Mouse (Mus musculus) spleen, postnatal 10 days (tissue): ENCODE measurements around the gene Eml1.

Experiments used
- DNase-seq, 2 experiments: peaks; one replicate each; pipeline ENCODE4 v3.0.0; 2021 to 2022; ENCODE audit warnings: low spot score in 2 of 2

The Eml1 gene

DNA sequence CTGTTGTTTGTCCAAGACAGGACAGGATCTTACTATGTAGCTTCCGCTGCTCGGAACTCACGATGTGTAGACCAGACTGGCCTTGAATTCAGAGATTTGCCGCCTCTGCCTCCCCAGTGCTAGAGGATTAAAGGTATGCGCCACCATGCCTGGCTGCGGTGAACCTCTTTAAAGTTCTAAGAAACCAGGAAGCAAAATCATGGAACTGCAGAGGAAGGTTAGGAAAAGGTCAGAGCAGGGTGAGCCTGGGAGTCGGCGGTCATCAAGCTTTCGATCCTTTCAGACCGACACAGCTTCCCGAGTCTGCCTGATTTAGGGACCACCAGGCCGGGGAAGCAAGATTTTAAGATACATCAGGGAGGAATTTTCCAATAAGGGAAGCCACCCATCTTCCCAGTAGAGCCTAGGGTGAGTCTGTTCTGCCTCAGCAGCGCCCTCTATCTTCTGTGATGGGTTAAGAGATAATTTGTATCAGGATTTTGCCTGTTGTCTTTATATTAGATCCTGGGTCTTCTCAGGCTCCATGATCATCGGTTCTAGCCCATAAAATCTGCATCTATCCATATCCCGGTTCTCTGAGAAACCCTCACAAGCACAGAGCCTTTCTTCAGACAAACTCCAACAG is 176.6 kb downstream of the Eml1 start:
- no peak for DNase-seq

DNA sequence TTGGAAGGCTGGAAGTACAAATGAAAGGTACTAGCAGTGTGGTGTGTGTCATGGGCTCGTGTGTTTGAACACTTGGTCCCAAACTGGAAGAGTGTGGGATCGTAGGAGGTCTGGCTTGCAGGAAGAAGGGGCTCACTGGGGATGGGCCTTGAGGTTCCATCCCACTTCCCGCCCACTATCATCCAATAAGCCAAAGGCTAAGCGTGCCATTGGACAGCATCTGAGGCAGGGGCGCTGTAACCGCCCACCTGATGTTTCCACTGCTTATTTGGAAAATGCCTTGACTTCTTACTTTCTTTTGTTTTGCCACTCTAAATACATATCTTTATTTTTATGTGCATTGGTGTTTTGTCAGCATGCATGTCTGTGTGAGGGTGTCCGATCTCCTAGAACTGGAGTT is 181.0 kb downstream of the Eml1 start:
- DNase-seq = no peak

DNA sequence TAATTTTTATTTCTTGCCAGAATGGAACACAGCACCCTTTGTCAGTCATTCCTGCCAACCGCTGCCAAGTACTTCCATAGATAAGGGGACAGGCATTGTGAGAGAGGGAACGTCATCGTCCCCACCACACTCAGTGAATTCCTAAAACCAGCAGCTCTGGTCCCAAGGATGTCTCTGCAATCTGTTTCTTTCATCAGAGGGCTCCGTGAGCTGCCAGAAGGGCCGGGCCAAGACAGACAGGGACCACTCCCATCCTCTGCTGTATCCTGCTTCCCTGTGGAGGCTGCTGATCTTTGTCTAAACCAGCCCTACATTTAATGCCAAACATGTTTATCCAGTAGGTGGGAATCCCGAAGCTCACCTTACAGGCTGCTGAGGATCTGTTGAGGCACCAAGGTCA is 182.3 kb downstream of the Eml1 start:
- DNase-seq = no peak

DNA sequence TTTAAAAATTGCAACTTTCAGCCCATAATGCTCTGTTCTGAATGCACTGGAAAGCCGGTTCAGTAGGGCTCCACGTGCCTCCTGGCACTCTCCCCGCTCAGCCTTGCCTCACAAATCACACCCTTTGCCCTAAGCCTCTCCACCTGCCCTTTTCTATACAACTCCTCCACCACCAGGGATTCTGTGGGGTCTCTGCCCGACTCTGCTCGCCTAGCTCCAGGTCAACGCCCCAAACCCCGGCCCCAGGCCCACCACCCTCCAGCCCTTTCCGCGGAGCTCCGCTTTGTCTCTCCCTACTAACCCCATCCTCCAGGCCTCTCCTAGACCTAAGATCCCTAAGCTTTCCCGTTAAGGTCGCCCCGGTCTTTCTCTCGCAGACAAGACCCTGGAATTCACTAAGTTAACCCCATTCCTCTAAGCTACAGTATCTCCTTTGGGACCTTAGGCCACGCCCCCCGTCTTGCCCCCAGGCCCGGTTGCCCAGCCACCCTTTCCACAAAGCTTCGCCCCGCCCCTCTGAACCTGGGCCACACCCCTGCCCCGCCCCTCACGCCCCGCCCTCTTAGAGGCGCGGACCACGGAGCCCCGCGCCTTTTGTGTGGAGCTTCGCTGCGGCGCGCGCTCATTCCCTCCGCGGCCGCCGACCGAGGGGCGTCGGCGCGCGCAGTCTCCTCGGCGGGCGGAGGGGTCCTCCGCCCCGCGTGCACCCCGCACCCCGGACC is 183.5 kb downstream of the Eml1 start, which contains the start of gene Evl:
Gene Evl, plus strand, starts transcription at position 601 of the 722 bp plus-strand sequence.
- peak; percentile 29 to 76 for DNase-seq

DNA sequence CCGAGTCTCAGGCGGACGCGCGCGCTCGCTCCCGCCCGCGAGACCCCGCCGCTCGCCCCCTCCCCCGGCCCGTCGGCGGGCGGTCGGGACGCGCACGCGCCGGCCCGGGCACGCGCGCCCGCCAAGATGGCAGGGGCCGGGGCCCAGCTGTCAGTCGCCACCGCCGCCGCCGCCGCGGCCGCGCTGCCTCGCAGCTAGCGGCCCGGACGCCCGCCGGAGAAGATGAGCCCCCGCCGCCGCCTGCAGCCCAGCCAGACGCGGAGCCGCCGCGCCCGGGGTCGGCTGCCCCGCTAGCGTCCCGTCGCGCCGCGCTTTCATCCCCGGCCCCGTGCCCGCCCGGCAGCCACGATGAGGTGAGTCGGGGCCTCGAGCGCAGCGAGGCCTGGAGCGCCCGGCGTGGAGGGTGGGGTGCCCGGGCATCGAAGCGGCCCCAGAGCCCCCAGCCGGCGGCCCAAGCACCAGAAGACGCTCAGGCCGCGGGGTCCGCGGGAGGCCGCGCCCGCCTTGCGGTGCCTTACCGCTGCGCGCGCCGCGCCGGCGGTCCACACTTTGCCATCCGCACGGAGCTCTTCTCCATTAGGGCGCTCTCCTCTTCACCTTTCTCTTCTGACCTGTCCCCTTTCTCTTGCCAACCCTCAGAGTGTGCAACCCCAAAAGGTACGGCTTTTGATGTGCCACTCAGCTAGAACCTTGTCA is 184.3 kb downstream of the Eml1 start:
- DNase-seq = peak; percentile 20 to 24

DNA sequence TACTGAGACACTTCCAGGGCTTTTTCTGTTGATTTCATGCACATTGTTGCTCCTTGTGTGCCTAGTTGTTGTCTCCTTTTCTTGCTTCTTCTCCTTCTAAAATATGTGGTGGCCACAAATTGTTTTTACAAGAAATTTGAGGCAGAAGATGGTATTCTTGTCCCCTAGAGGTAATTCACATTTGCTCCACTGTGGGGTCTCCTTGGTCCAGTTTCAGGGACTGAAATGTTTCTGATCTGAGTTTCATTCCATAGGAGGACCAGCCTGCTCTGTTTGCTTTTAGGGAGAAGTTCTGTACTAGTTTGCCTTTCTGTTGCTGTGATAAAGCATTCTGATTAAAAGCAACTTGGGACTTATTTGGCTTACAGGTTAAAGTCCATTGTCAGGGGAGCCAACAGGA is 187.4 kb downstream of the Eml1 start:
- DNase-seq = no peak

DNA sequence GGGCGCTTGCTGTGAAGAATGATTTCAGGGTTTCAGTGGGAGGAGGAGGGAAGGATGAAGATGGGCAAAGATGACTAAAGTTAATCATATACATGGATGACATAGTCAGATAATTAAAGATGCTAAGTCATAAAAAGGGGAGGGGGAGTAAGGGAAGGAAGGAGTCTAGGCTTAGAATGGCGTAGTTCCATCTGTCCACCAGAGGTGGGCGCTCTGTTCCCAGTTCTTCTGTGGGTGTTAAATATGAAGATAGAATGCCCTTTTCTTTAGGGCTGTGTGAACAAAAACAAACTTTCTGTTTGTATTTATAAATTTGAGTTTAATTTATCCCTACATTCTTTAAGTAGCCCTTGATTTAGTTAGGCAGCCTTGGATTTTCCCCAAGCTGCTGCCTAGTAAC is 192.5 kb downstream of the Eml1 start:
- DNase-seq = peak in 1 of 2 experiments; percentile 33

DNA sequence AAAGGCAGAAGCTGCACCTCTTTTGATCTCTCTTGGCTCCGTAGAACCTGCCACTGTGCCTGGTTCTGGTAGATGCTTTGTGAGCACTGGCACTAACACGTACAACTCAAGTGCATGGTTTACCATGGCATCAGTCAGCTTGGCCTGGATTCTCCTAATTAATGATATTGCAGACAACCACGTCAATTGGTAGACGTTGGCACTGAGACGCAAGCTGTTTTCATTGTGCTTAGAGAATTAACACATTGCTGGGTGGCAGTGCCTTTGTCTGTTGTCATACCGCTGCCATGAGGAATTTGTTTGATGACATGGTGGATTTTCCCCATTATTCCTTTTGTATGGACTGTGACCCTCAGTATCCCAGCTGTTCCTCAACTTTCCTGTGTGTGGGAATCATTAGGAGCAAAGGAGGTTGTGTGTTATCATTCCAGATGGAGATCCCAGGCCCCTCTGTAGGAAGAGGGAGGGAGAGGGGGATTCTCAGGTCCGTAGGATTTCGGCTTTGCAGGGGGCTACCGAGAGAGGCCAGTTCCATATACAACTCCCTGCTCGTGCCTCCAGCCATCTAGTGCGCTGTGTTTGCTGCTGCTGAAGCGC is 194.3 kb downstream of the Eml1 start:
- DNase-seq = no peak

DNA sequence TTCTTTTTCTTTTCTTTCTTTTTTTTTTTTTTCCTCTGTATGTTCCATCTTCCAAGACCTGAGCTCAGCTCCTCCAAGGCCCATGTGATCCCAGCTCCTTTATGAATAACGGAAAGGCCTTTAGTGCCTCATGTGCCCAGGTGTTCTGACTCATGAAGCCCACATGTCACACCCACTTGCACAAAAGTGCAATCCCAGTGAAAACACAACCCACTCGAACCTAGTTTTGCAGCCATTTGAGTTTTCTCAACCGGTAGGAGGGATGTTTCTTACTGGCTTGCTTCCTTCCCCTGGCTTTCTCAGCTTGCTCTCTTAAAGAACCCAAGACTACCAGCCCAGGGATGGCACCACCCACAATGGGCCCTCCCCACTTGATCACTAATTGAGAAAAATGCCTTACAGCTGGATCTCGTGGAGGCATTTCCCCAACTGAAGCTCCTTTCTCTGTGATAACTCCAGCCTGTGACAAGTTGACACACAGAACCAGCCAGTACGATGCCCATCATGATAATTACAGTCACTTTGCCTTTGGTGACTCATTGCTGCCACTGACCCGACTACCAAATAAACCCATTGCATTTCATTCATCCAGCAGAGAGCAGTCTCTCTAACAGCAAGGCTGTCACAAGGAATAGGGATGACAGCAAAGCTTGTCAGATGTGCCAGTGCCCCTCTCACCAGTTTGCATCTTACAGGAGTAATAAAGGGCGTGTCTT is 208.6 kb downstream of the Eml1 start:
- no peak for DNase-seq

DNA sequence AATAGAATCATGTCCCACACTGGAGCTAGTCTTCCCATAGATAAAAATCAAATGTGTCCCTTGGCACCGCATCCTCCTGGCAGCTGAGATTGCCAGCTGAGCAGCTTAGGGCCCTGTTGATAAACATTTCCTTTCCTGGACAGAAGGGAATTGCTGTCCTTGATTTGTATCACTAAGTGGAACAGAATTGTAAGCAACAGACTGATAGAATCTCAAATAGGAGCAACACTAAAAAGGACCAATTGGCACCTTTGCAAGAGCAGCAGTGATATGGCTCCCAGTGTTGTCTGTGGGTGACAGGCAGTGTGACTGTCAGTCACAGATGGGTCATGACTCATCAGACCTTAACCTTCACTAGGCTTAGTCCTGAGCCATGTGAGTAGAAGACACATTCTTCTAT is 213.0 kb downstream of the Eml1 start:
- DNase-seq = no peak
